Mouse (Mus musculus): ENCODE data around the gene Gbp2. TPM values are rescaled to one million over a fixed set of nuclear protein-coding genes. Genes with fewer than 3 reads are reported as not detected.

The Gbp2 gene
- polyA plus RNA-seq, 1 experiment from 2014 or later, result 2.0 TPM

DNA sequence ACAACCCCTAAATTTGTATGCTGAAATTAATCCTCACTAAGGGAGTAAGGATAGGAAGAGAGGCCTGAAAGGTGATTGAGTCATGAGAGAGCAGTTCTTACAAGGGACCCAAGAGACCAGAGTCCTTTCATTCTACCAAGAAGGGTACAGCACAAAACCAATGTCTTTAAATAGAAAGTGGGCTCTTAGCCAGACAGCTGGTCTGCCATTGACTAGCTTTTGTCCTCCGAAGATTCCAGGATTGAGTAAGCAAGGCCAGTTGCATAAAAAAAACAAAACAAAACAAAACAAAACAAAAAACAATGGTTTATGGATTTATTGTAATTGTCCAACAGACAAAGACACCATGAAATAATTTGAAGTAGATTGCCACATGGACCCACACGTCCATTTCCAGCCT lies 31.5 kb upstream of the Gbp2 start:
- Histone ChIP-seq H3K4me1 (replicated peaks; ENCODE audit: insufficient read depth, low read length) (no peaks in the 10 kb centered on the region), H3K4me2 (ENCODE audit: low read length) (no peak overlapping the region), H3K9me3 (replicated peaks; ENCODE audit: low read length) (no peaks in the 10 kb centered on the region), H3K27ac (no peak overlapping the region), H3K36me3 (ENCODE audit: insufficient read depth, low read length) (no peaks in the 10 kb centered on the region), H3K4me3 (replicated peaks; ENCODE audit: low read depth, low read length) (no peak overlapping the region), H3K27me3 (ENCODE audit: insufficient read depth, low read length) (no peaks in the 10 kb centered on the region), H3K9ac (ENCODE audit: low read depth, low read length) (no peak overlapping the region)
- WGBS, result 75% methylated on average over 2 of the region's 2 CpGs
- ATAC-seq (replicated peaks; ENCODE audit: low FRiP score, low read depth), result no peak
- no peak for DNase-seq (ENCODE audit: low spot score)
- no peak for TF ChIP-seq CTCF (IDR thresholded peaks at IDR 0.05; ENCODE audit: low read depth)

DNA sequence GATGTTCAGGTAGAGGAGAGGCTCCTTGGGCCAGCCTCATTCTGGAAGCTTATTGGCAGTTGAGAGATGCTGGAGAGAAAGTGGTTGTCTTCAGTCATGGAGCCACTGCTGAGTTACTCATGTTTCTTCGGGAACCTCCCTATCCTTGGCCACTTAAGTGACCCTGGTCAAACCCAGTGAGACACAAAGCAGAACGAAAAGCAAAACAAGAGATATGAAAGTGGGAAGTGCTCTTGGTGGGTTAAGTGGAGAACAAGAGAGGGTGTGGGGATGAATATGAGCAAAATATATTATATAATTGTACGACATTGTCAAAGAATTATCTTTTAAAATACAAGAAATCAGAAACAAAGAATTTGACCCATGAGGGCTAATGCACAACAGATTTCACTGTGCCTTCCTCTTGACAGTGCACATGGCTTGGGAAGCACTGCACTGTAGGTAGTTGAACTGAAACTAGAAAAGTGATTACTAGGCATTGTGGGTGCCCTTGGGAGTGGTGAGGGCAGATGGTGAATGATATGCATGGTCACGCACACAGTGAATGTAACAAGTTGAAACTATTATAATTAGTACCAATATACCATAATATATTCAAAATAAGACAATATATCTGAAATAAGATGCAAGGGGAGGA lies 29.9 kb upstream of the Gbp2 start:
- Histone ChIP-seq H3K4me2 (ENCODE audit: low read length) (no peak overlapping the region), H3K9me3 (replicated peaks; ENCODE audit: low read length) (no peaks in the 10 kb centered on the region), H3K4me1 (replicated peaks; ENCODE audit: insufficient read depth, low read length) (no peaks in the 10 kb centered on the region), H3K27ac (no peak overlapping the region), H3K4me3 (replicated peaks; ENCODE audit: low read depth, low read length) (no peak overlapping the region), H3K36me3 (ENCODE audit: insufficient read depth, low read length) (no peaks in the 10 kb centered on the region), H3K9ac (ENCODE audit: low read depth, low read length) (no peak overlapping the region), H3K27me3 (ENCODE audit: insufficient read depth, low read length) (no peaks in the 10 kb centered on the region)
- no peak for TF ChIP-seq CTCF (IDR thresholded peaks at IDR 0.05; ENCODE audit: low read depth)
- no peak for DNase-seq (ENCODE audit: low spot score)
- WGBS, result 78% methylated on average over 4 of the region's 4 CpGs
- ATAC-seq (replicated peaks; ENCODE audit: low FRiP score, low read depth), result no peak

DNA sequence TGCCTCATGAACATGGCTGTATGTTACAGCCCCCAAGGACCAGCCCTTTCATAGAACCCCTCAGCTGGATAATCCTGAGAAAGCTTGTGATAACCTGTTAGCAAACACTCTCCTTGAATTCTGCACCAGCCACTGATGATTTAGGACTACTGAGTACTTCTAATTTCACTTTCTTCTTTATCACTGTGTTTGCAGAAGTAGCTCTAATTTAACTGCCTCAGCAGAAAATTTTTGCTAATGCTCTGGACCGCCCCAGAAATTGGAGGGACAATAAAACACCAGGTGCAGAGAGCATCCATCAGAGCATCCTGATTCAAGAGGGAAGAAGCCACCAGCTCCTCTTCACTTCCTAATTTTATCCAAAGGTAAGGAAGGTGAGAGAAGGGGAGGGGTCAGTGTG lies 25.9 kb upstream of the Gbp2 start, which contains the start of gene Gbp2b:
Gene Gbp2b (plus strand): TSS at position 301 of the 400 bp plus-strand sequence.
- H3K9me3 ChIP-seq (replicated peaks; ENCODE audit: low read length), result no peaks in the 10 kb centered on the region
- H3K27ac ChIP-seq, result no peak within 1 kb of the TSS
- no peak for TF ChIP-seq CTCF (IDR thresholded peaks at IDR 0.05; ENCODE audit: low read depth)
- 73% methylated on average over 1 of the region's 1 CpGs for WGBS
- no peaks in the 10 kb centered on the region for H3K27me3 ChIP-seq (ENCODE audit: insufficient read depth, low read length)
- no peak within 1 kb of the TSS for H3K4me2 ChIP-seq (ENCODE audit: low read length)
- H3K4me3 ChIP-seq (replicated peaks; ENCODE audit: low read depth, low read length), result no peak within 1 kb of the TSS
- no peaks in the 10 kb centered on the region for H3K36me3 ChIP-seq (ENCODE audit: insufficient read depth, low read length)
- H3K4me1 ChIP-seq (replicated peaks; ENCODE audit: insufficient read depth, low read length), result no peaks in the 10 kb centered on the region
- ATAC-seq (replicated peaks; ENCODE audit: low FRiP score, low read depth), result no peak
- DNase-seq (ENCODE audit: low spot score), result no peak
- H3K9ac ChIP-seq (ENCODE audit: low read depth, low read length), result no peak within 1 kb of the TSS

DNA sequence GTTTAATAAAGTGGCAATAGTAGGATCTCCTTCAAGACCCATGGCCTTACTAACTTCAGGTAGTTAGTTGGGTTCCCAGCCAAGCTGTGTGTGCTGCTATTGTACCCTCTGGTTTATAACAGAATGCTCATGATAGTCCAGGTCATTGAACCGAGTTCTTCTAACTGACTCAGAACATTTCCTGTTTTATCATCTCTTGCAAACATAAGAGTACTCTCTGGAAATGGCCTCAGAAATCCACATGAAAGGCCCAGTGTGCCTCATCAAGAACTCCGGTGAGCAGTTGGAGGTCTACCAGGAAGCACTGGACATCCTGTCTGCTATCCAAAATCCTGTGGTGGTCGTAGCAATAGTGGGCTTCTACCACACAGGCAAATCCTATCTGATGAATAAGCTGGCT lies 22.5 kb upstream of the Gbp2 start:
- DNase-seq (ENCODE audit: low spot score), result no peak
- no peak overlapping the region for H3K4me2 ChIP-seq (ENCODE audit: low read length)
- no peaks in the 10 kb centered on the region for H3K27me3 ChIP-seq (ENCODE audit: insufficient read depth, low read length)
- ATAC-seq (replicated peaks; ENCODE audit: low FRiP score, low read depth), result no peak
- H3K27ac ChIP-seq, result no peak overlapping the region
- H3K4me3 ChIP-seq (replicated peaks; ENCODE audit: low read depth, low read length), result no peak overlapping the region
- WGBS, result 81% methylated on average over 3 of the region's 3 CpGs
- H3K9me3 ChIP-seq (replicated peaks; ENCODE audit: low read length), result no peaks in the 10 kb centered on the region
- no peak for TF ChIP-seq CTCF (IDR thresholded peaks at IDR 0.05; ENCODE audit: low read depth)
- no peaks in the 10 kb centered on the region for H3K36me3 ChIP-seq (ENCODE audit: insufficient read depth, low read length)
- H3K9ac ChIP-seq (ENCODE audit: low read depth, low read length), result no peak overlapping the region
- no peaks in the 10 kb centered on the region for H3K4me1 ChIP-seq (replicated peaks; ENCODE audit: insufficient read depth, low read length)

DNA sequence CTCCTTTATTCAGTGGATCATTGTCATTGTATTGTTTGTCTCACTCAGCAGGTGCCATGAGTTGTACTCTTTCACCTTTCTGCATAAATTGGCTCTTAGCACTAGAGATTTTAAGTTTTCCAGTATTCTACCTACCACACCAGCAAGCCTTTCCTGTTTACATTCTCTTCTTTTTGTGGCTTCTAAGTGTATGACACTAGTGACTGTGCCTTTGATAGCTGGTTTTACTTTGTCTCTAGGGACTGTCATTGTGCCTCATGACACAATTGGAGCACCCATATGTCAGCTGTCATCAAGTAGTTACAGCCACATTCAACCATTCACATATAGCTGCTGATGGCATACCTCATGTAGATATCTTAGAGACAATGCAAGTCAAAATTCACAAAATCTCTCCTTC lies 18.7 kb upstream of the Gbp2 start:
- Histone ChIP-seq H3K27me3 (ENCODE audit: insufficient read depth, low read length) (no peaks in the 10 kb centered on the region), H3K9me3 (replicated peaks; ENCODE audit: low read length) (no peaks in the 10 kb centered on the region), H3K27ac (no peak overlapping the region), H3K36me3 (ENCODE audit: insufficient read depth, low read length) (no peaks in the 10 kb centered on the region), H3K4me2 (ENCODE audit: low read length) (no peak overlapping the region), H3K4me3 (replicated peaks; ENCODE audit: low read depth, low read length) (no peak overlapping the region), H3K4me1 (replicated peaks; ENCODE audit: insufficient read depth, low read length) (no peaks in the 10 kb centered on the region), H3K9ac (ENCODE audit: low read depth, low read length) (no peak overlapping the region)
- no peak for TF ChIP-seq CTCF (IDR thresholded peaks at IDR 0.05; ENCODE audit: low read depth)
- no peak for ATAC-seq (replicated peaks; ENCODE audit: low FRiP score, low read depth)
- DNase-seq (ENCODE audit: low spot score), result no peak

DNA sequence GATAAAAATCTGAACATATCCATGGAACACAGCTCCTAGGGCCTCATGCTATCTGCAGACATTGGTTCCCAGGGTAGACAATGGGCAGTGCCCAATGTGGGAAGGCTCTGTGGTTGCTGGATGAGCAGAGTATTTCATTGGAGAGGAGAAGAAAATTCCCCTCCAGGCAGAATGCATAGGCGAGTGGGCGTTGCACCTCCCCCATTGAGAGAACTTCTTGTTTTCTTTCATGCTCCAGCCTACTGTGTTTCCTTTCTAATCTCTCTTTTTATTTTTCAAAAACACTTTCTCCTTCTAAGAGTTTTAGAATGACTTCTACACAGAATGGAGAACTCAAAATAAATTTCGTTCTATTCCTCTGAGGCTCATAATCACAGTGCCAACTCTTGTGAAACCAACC lies 1.7 kb upstream of the Gbp2 start:
- Histone ChIP-seq H3K9ac (ENCODE audit: low read depth, low read length) (no peak overlapping the region), H3K27me3 (ENCODE audit: insufficient read depth, low read length) (no peaks in the 10 kb centered on the region), H3K9me3 (replicated peaks; ENCODE audit: low read length) (no peaks in the 10 kb centered on the region), H3K4me2 (ENCODE audit: low read length) (no peak overlapping the region), H3K4me1 (replicated peaks; ENCODE audit: insufficient read depth, low read length) (0 out of 2 replicates have a peak, but pooled peaks cover 5% of the 10 kb centered on the region), H3K36me3 (ENCODE audit: insufficient read depth, low read length) (no peaks in the 10 kb centered on the region), H3K4me3 (replicated peaks; ENCODE audit: low read depth, low read length) (no peak overlapping the region), H3K27ac (no peak overlapping the region)
- 77% methylated on average over 3 of the region's 3 CpGs for WGBS
- DNase-seq (ENCODE audit: low spot score) (no peak), ATAC-seq (replicated peaks; ENCODE audit: low FRiP score, low read depth) (no peak)
- no peak for TF ChIP-seq CTCF (IDR thresholded peaks at IDR 0.05; ENCODE audit: low read depth)

DNA sequence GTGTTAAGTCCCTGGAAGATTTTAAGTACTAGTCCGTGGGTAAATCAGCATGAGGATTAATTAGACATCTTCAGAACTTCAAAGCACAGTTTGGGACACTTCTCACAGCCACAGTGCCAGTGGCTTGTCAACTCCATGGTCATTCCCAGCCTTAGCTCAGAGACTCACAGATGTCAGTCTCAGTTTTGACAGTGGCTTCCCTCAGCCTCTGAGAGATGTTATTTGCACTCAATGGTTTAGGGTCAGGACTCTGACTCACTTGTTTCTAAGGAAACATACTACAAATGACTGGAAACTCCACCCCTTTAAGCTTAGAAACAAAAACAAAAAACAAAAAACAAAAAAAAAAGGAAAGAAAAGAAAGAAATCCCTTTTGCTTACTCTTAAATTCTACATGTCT lies 796 bp upstream of the Gbp2 start:
- Histone ChIP-seq H3K9me3 (replicated peaks; ENCODE audit: low read length) (no peaks in the 10 kb centered on the region), H3K27me3 (ENCODE audit: insufficient read depth, low read length) (no peaks in the 10 kb centered on the region), H3K27ac (no peak overlapping the region), H3K4me3 (replicated peaks; ENCODE audit: low read depth, low read length) (no peak overlapping the region), H3K4me2 (ENCODE audit: low read length) (no peak overlapping the region), H3K9ac (ENCODE audit: low read depth, low read length) (no peak overlapping the region), H3K4me1 (replicated peaks; ENCODE audit: insufficient read depth, low read length) (0 out of 2 replicates have a peak, but pooled peaks cover 5% of the 10 kb centered on the region), H3K36me3 (ENCODE audit: insufficient read depth, low read length) (no peaks in the 10 kb centered on the region)
- TF ChIP-seq CTCF (IDR thresholded peaks at IDR 0.05; ENCODE audit: low read depth), result no peak
- peak; percentile 45 for DNase-seq (ENCODE audit: low spot score)
- ATAC-seq (replicated peaks; ENCODE audit: low FRiP score, low read depth), result no peak
- WGBS, result 56% methylated on average over 1 of the region's 1 CpGs
